Mouse (Mus musculus): Measurements from ENCODE around the gene Wdr11. TPM values are rescaled to one million over a fixed set of nuclear protein-coding genes. Genes with fewer than 3 reads are reported as not detected.

Gene Wdr11
- total RNA-seq (2021), result 10 to 100 TPM; 39.4 to 41.8 TPM
- long read RNA-seq, experiment 1, full-length matches to known transcripts, result 25 of 35 reads
- long read RNA-seq, experiment 1, partial matches to known transcripts, result 4 of 35 reads
- long read RNA-seq, experiment 1, other reads (novel, unspliced or antisense), result 6 of 35 reads
- long read RNA-seq, experiment 2, full-length matches to known transcripts, result 28 of 39 reads
- long read RNA-seq, experiment 2, partial matches to known transcripts, result 4 of 39 reads
- long read RNA-seq, experiment 2, other reads (novel, unspliced or antisense), result 7 of 39 reads

GRCm38 (mm10) chr7:129591371-129592131 is at the start of gene Wdr11:
TSS of gene Wdr11 (plus strand) at chr7:129591863.
- intact Hi-C loops (cut with DNase I), result no loop called here
- peak; percentile 83 to 86 for DNase-seq (ENCODE audit: low spot score in 2 of 2)

DNA sequence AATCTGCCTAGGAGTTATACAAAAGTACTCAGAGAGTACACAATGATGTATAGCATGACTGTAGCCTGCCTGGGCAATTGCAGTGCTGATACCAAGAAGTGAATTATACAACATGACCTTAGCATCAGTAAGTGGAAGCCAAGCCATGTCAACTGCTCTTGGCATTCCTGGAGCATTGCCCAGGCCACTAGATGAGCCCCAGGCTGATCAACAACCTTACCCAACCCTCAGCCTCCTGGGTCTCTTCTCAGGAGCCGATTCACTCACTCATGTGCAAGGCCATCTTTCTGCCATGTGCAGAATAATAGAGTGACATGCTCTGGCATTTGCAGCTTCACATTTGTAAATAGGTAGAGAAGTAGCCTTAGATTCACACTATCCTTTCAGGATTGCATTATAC is 24.1 kb upstream of the Wdr11 start:
- intact Hi-C loops (cut with DNase I), result no loop called here
- no peak for DNase-seq (ENCODE audit: low spot score in 2 of 2)

GRCm38 (mm10) chr7:129568338-129568737 is 23.3 kb upstream of the Wdr11 start:
- no peak for DNase-seq (ENCODE audit: low spot score in 2 of 2)
- intact Hi-C loops (cut with DNase I), result no loop called here

- DNase-seq (ENCODE audit: low spot score in 2 of 2), result no peak
- intact Hi-C loops (cut with DNase I), result no loop called here
These were observed 17.2 kb upstream of the Wdr11 start for GRCm38 (mm10) chr7:129574471-129574870.

- DNase-seq (ENCODE audit: low spot score in 2 of 2), result no peak
- intact Hi-C loops (cut with DNase I), result no loop called here
These were observed 16.4 kb upstream of the Wdr11 start for GRCm38 (mm10) chr7:129575110-129575784.

DNA sequence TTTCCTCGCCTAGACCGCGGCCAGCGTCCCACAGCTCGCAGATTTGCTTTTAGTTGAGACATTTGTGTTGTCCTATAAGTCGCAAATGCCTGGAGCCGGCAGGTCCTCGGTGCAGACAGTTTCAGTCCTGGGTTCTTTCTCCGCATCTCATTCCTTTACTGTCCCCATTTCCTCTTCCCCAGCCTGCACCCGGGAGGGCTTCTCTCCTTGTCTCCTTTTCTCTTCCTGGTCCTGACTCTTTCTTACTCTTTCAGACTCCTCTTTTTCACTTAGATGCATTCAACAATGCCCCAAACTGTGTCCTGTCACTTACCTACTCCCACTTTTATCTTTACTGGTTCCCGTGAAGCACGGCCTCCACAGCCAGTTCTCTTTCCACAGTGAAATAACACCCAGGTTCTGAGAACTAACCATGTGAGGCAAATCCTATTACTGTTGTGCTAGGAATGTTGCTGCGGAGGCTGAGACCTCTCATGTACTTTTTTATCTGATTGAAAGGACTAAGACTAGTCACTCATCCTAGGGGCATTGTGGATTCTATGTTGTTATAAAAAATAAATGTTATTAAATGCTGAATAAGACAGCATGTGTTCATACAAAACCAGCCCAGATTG is 576 bp downstream of the Wdr11 start:
- peak in 1 of 2 experiments; percentile 13 for DNase-seq (ENCODE audit: low spot score in 2 of 2)
- intact Hi-C loops (cut with DNase I), result no loop called here

GRCm38 (mm10) chr7:129597186-129597585 is 5.5 kb downstream of the Wdr11 start:
- intact Hi-C loops (cut with DNase I), result no loop called here
- DNase-seq (ENCODE audit: low spot score in 2 of 2), result no peak

DNA sequence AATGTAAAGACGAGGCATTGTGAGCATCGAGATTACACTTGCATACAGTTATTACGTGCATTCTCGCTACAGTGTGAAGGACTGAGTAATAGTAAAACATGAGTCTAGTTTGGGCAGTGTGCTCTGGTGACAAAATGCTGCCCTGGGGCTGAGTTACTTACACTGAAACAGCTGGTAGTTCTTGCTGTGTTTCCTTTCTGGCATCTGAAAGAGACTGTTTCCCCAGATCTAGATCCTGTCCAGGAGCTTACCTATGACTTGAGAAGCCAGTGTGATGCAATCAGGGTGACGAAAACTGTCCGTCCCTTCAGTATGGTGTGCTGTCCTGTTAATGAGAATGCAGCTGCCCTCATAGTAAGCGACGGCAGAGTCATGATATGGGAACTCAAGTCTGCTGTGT is 14.6 kb downstream of the Wdr11 start:
- intact Hi-C loops (cut with DNase I), result no loop called here
- DNase-seq (ENCODE audit: low spot score in 2 of 2), result no peak

DNA sequence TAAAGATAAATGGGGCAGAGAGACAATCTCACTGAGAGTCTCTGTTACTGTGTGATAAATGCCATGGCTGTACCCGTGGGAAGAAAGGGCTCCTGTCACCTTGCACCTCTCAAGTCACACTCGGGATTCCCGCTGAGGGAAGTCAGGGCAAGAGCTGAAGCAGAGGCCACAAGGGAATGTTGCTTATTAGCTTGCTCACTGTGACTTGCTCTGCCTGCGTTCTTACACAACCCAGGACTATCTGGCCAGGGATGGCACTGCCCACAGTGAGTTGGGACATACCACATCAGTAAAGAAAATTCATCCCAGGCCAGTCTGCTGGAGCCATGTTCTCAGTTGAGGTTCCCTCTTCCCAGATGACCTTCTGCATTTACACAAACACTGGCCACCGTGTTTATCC is 29.5 kb downstream of the Wdr11 start:
- intact Hi-C loops (cut with DNase I), result loop anchor here (10.0 kb wide), 1 partner anchor 846 kb away; no protein-coding TSS in a partner anchor
- DNase-seq (ENCODE audit: low spot score in 2 of 2), result no peak

DNA sequence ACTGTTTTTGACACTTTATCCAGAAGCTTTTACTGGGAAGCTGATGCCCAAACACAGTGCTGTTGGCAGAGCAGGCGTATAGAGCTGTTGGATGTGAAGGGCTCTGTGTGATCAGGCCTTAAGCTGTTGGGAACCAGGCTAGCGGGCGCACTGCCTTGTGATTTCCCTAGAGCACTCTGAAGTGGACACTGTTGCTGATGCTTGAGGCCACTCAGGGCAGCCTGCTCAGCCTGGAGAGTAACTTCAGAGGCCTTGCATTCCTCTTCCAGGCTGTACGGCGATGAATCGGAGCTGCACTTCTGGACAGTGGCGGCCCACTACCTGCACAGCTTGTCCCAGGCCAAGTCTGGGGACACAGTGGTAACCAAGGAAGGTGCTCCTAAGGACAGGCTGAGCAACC is 38.7 kb downstream of the Wdr11 start:
- intact Hi-C loops (cut with DNase I), result no loop called here
- no peak for DNase-seq (ENCODE audit: low spot score in 2 of 2)

GRCm38 (mm10) chr7:129631453-129631852 is 39.8 kb downstream of the Wdr11 start:
- DNase-seq (ENCODE audit: low spot score in 2 of 2), result no peak
- intact Hi-C loops (cut with DNase I), result no loop called here

DNA sequence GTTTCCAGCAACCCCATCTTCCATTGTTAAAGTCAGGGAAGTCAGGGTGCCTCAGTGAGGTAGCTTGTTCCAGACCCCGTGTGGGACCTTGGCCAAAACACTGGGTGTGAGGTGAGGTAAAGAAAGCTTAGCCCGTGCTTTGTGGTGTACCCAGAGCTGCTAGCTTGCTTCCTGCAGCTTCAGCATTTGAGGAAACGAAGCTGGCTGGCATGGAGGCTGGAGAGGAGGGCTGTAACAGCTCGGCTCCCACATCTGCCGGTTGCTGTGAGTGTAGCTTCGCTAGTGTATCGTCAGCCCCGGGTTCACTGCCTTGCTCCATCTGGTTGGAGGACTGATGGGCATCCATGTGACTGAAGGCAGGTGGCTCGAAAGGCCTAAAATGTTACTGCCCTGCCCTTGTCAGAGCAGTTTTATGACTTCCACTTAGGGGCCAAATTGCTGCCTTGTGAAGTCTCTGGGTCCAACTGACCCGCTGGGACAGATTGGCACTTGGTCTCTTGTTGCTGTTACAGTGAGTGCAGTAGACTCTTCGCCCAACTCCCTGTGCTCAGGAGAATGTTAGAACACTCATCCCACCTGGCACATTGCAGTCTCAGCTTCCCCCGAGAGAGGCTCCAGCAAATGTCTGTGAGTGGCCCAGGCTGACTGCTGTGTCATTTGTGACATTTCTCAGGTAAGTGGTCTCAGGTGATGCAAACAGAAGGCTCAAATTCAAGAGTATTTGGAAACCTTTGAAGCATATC is 44.4 kb downstream of the Wdr11 start:
- intact Hi-C loops (cut with DNase I), result no loop called here
- no peak for DNase-seq (ENCODE audit: low spot score in 2 of 2)

DNA sequence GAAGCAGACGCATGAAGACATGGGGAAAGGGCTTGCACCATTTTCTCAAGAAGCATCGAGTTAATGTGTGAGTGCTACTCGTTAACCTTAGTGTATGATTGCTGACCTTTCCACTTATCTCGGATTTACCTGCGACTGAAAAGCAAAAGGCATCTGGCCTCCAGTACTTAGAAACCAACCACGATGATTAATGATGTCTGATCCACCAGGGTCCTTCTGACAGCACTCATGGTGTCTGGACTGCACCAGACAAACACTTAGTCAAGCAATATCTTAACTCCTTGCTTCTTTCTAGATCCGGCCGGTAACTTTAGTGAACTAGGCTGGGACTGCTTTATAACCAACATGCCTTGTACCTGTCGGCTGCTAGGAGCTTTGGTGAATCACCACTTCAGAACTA is 45.3 kb downstream of the Wdr11 start:
- intact Hi-C loops (cut with DNase I), result no loop called here
- DNase-seq (ENCODE audit: low spot score in 2 of 2), result no peak

- no peak for DNase-seq (ENCODE audit: low spot score in 2 of 2)
- intact Hi-C loops (cut with DNase I), result no loop called here
These were observed 46.3 kb downstream of the Wdr11 start for GRCm38 (mm10) chr7:129637906-129638475.

DNA sequence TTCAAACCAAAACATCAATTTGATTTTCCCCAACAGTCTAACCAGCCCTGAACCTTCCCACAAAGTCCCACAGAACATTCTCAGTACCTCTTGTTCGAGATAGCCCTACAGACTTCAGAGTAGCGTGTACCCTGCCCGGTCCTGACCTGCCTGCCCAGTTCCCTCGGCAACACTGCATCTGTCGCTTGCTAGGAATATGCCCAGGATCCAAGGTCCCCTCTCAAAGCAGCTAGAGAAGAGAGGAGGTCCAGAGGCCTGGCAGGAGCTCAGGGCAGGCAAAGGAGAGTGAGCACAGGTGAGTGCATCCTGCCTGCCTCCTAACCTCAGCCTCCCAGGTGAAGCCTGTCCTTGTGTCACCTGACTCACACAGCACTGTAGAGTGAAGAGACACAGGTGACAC is 47.3 kb downstream of the Wdr11 start:
- no peak for DNase-seq (ENCODE audit: low spot score in 2 of 2)
- intact Hi-C loops (cut with DNase I), result no loop called here

DNA sequence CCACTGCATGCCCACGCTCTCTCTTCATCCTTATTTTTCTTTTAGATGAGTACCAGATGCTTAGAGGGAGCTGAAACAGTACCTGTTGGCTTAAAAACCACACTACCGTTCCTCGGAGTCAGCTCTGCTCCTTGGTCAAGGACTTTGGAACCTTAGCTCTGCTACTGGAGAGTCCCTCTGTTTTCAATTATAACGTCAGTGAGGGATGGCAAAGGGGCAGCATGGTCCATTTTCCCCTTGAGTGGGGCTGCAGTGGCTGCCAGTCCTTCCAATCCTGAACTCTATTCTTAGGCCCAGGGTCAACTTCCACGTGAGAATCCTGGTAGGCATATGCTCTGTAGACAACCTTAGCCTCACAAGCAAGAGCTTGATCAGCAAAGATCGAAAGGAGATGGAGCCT is 48.2 kb downstream of the Wdr11 start:
- intact Hi-C loops (cut with DNase I), result no loop called here

DNA sequence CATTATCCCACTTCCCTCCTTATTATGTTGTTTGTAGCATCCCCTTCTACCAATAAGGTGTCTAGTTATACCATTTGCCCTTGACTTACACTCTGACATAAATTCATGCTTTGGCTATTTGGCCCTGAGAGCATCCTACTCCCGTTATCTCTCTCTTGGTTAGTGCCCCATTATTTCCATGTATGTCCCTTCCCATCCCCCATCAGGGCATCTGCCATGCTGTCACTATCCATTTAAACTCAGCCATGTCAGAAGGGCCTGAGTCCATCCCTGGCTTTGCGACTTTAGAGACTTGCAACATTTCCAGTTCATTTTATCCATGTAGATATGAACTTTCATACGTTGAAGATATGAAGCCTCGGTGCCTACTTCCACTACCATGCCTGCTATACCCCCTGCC is 51.6 kb downstream of the Wdr11 start:
- no peak for DNase-seq (ENCODE audit: low spot score in 2 of 2)
- intact Hi-C loops (cut with DNase I), result no loop called here

More for the DNA sequence above, 48.2 kb downstream of the Wdr11 start:
- DNase-seq (ENCODE audit: low spot score in 2 of 2), result no peak

- no peak for DNase-seq (ENCODE audit: low spot score in 2 of 2)
- intact Hi-C loops (cut with DNase I), result loop anchor here (2.0 to 5.0 kb wide), 2 partner anchors 829 to 885 kb away; no protein-coding TSS in a partner anchor
These were observed 56.1 kb downstream of the Wdr11 start for GRCm38 (mm10) chr7:129647798-129648197.

DNA sequence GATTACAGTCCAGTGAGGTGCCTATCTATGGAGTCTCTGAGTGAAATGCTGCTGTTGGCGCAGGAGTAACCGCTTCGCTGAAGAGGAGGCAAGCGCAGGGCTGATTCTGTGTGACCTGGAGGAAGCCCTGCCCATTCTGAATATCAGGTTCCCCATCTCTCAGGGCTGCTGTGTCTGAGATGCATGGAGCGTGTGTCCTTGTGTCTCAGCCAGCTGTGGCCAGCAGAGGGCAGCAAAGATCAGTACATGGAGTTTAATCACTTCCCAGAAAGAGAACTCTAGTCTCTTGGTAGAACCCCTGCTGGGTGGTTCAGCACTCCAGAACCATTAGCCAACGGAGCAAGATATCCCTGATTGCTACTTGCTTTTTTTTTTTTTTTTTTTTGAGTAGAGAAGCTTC is 57.3 kb downstream of the Wdr11 start:
- peak; percentile 92 to 95 for DNase-seq (ENCODE audit: low spot score in 2 of 2)
- intact Hi-C loops (cut with DNase I), result loop anchor here (2.0 to 5.0 kb wide), 2 partner anchors 828 to 883 kb away; no protein-coding TSS in a partner anchor

Data from left cerebral cortex, postnatal 14 days (tissue).